Mouse (Mus musculus) layer of hippocampus, adult 8-10 months (tissue): ENCODE data around the gene Tubgcp3. TPM values are rescaled to one million over a fixed set of nuclear protein-coding genes. Genes with fewer than 3 reads are reported as not detected.

Source experiments
- microRNA-seq, 2 experiments: library from miRNA; unstranded; fragments of <30 nt; microRNA quantifications; one replicate each; pipeline ENCODE4 v1.2.0; 2022
- total RNA-seq, 4 experiments: library from RNA; stranded (reverse); gene quantifications; 2 replicates each; pipeline ENCODE4 v1.2.4; 2022

Gene Tubgcp3
- total RNA-seq, 4 experiments from 2014 or later = 36.8 to 38.6 (median 37.8) TPM

Small RNA genes within 50 kb of the gene (microRNA-seq; reads per million reads assigned to microRNA genes)
- 0 reads per million in 2 experiments for gene Gm26483

Other genes with a start within 250 kb of the Tubgcp3 start
- gene Spaca7, start 99.2 kb downstream of the Tubgcp3 start, total RNA-seq = not detected
- gene Atp11a, start 84.8 kb upstream of the Tubgcp3 start, total RNA-seq = 10 to 100 TPM; 59.6 to 76.0 (median 63.8) TPM
- gene Mcf2l, start 201.6 kb upstream of the Tubgcp3 start, total RNA-seq = 100 to 1,000 TPM; 191 to 291 (median 234) TPM